Mouse (Mus musculus) G1E (cell line): ENCODE results near the gene Cd81. TPM values are rescaled to one million over a fixed set of nuclear protein-coding genes. Genes with fewer than 3 reads are reported as not detected.
A peak's percentile ranks its signal among the peaks of the same experiment; 100 is the strongest.

Experiments used
- ATAC-seq: 2 replicates; pipeline ENCODE4 v1.8.0; 2016; ENCODE audit warnings: mild to moderate bottlenecking; ENCODE audit not compliant: insufficient number of reproducible peaks, poor library complexity, low FRiP score, severe bottlenecking; ENCODE audit errors: extremely low read depth
- DNase-seq: peaks from one replicate; pipeline ENCODE4 v3.0.0; 2012; ENCODE audit warnings: low spot score
- H3K27me3 ChIP-seq: 2 replicates; pipeline ENCODE4 v1.6.1; 2012; ENCODE audit warnings: mild to moderate bottlenecking, low read length, inconsistent platforms; ENCODE audit not compliant: insufficient read depth
- H3K36me3 ChIP-seq: replicated peaks from 2 replicates; pipeline ENCODE3; 2012; ENCODE audit warnings: mild to moderate bottlenecking, inconsistent platforms
- H3K4me1 ChIP-seq: 2 replicates; pipeline ENCODE4 v1.6.1; 2012; ENCODE audit warnings: low read depth, low read length, inconsistent platforms, mixed read lengths; ENCODE audit not compliant: insufficient read depth
- H3K4me3 ChIP-seq: 2 replicates; pipeline ENCODE4 v1.5.1; 2012; ENCODE audit warnings: low read depth, mild to moderate bottlenecking, inconsistent platforms, low read length, moderate library complexity, mixed read lengths
- H3K9me3 ChIP-seq: replicated peaks from 2 replicates; pipeline ENCODE4 v1.6.1; 2012; ENCODE audit warnings: inconsistent platforms
- CTCF ChIP-seq: IDR thresholded peaks from 2 replicates; pipeline ENCODE4 v1.5.1; 2012; ENCODE audit warnings: low read depth, low read length, inconsistent platforms, mixed read lengths
- GATA1 ChIP-seq: IDR thresholded peaks from 2 replicates; pipeline ENCODE4 v1.6.1; 2012; ENCODE audit warnings: borderline replicate concordance, low read length, inconsistent platforms, mixed read lengths
- GATA2 ChIP-seq: IDR thresholded peaks from 2 replicates; pipeline ENCODE4 v1.6.1; 2012; ENCODE audit warnings: low read depth, low read length, inconsistent platforms, borderline replicate concordance
- POLR2AphosphoS5 ChIP-seq: IDR thresholded peaks from 2 replicates; pipeline ENCODE4 v1.6.1; 2012; ENCODE audit warnings: low read depth, low read length, inconsistent platforms; ENCODE audit not compliant: insufficient replicate concordance
- TAL1 ChIP-seq: conservative IDR thresholded peaks from 2 replicates; pipeline ENCODE4 v1.6.1; 2012; ENCODE audit warnings: low read depth, low read length, inconsistent platforms, mixed read lengths
- polyA plus RNA-seq: library from polyadenylated mRNA; stranded (reverse); fragments of >175 nt; gene quantifications from 2 replicates; pipeline ENCODE4 v1.2.3, GENCODE M21; 2012
- total RNA-seq, 2 experiments: library from RNA; stranded (forward) in 1 of 2; stranded (reverse) in 1 of 2; fragments of 200-1000 nt in 1 of 2; fragments of >200 nt in 1 of 2; fragmentation: Nextera tagmentation in 1 of 2; gene quantifications; 2 replicates each; pipeline ENCODE4 v1.2.3; 2014 to 2017

Gene Cd81
- total and polyA plus RNA-seq, 3 experiments = 187 to 192 (median 191) TPM

- peaks cover 6% of the 10 kb centered on the region; the same call in 1 of the 2 replicates for H3K27me3 ChIP-seq
- H3K9me3 ChIP-seq = peaks cover 2% of the 10 kb centered on the region; the same call in 1 of the 2 replicates
- H3K36me3 ChIP-seq = peaks cover 35% of the 10 kb centered on the region
- TF ChIP-seq TAL1 (no peak), CTCF (no peak), GATA1 (no peak), GATA2 (no peak), POLR2AphosphoS5 (no peak)
- DNase-seq = peak; percentile 56
- H3K4me3 ChIP-seq = peak overlapping the region; percentile 79
- ATAC-seq = no peak
- peaks cover 65% of the 10 kb centered on the region for H3K4me1 ChIP-seq
Measured at GRCm38 (mm10) chr7:143053008-143053899, 715 bp downstream of the Cd81 start.

DNA sequence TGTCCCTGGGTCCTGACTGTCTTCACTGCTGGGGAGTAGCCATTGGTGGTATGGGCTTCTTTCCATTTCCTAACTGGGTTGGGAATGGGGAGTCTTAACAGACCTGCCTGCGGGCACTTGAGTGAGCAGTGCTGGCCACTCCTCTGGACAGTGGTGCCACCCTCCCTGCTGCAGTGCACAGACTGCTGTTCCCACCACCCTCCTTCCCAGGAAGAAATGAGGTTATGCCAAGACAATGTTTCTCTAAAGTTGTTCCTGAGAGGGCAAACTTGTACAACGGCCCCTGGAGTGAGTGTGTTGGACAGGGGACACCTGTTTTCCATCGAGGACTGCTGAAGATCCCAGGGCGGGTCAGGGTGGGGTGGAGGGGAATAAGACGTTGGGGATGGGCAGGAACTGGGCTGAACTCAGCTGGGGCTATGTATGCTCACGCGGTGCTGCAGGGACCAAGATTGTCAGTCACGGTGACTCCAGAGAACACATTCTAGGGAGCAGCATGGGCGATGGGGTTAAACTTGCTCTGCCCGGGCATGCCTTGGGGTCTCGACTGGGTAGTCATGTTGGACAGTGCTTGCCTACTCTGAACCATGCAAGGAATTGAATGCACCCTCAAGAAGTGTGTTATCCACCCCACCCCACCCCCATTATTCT, 1.5 kb downstream of the Cd81 start:
- Histone ChIP-seq H3K4me1 (peaks cover 73% of the 10 kb centered on the region), H3K4me3 (peak overlapping the region; percentile 79), H3K9me3 (peaks cover 2% of the 10 kb centered on the region; the same call in 1 of the 2 replicates), H3K36me3 (peaks cover 43% of the 10 kb centered on the region), H3K27me3 (peaks cover 6% of the 10 kb centered on the region; the same call in 1 of the 2 replicates)
- DNase-seq (no peak), ATAC-seq (no peak)
- TF ChIP-seq POLR2AphosphoS5 (no peak), GATA2 (no peak), TAL1 (no peak), CTCF (no peak), GATA1 (no peak)

DNA sequence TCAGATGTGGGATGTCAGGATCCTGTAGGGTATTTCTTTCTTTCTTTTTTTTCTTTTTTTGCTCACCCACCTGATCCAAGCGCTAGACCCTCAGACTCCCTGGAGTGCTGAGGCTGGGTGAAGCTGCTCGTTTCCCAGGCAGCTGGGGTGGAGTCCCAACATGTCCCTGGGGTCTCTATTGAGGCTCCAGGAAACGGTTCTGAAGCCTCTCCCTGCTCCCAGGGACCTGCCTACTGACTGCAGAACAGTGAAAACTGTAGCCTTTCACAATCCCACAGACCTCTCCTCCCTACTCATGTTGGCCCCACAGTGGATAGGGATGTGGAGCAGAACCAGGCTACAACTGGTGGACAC, 2.0 kb downstream of the Cd81 start:
- ATAC-seq (no peak), DNase-seq (no peak)
- Histone ChIP-seq H3K9me3 (peaks cover 2% of the 10 kb centered on the region; the same call in 1 of the 2 replicates), H3K4me1 (peaks cover 78% of the 10 kb centered on the region), H3K36me3 (peaks cover 48% of the 10 kb centered on the region), H3K27me3 (peaks cover 6% of the 10 kb centered on the region; the same call in 1 of the 2 replicates), H3K4me3 (peak overlapping the region; percentile 79)
- TF ChIP-seq GATA1 (no peak), GATA2 (no peak), CTCF (no peak), TAL1 (no peak), POLR2AphosphoS5 (no peak)

- Histone ChIP-seq H3K4me1 (peaks cover 82% of the 10 kb centered on the region), H3K36me3 (peaks cover 50% of the 10 kb centered on the region), H3K27me3 (peaks cover 6% of the 10 kb centered on the region; the same call in 1 of the 2 replicates), H3K4me3 (peak overlapping the region; percentile 79; the same call in 1 of the 2 replicates), H3K9me3 (peaks cover 2% of the 10 kb centered on the region; the same call in 1 of the 2 replicates)
- TF ChIP-seq TAL1 (no peak), GATA2 (no peak), GATA1 (no peak), POLR2AphosphoS5 (no peak), CTCF (no peak)
- no peak for DNase-seq
- no peak for ATAC-seq
Measured at GRCm38 (mm10) chr7:143055001-143055400, 2.5 kb downstream of the Cd81 start.

GRCm38 (mm10) chr7:143055499-143056186, 3.1 kb downstream of the Cd81 start:
- ATAC-seq (no peak), DNase-seq (no peak)
- peaks cover 87% of the 10 kb centered on the region for H3K4me1 ChIP-seq
- H3K27me3 ChIP-seq = peaks cover 6% of the 10 kb centered on the region; the same call in 1 of the 2 replicates
- H3K4me3 ChIP-seq = peak overlapping the region; percentile 50; the same call in 1 of the 2 replicates
- TF ChIP-seq GATA2 (no peak), POLR2AphosphoS5 (no peak), CTCF (no peak), GATA1 (no peak), TAL1 (no peak)
- peaks cover 57% of the 10 kb centered on the region for H3K36me3 ChIP-seq
- H3K9me3 ChIP-seq = peaks cover 2% of the 10 kb centered on the region; the same call in 1 of the 2 replicates

DNA sequence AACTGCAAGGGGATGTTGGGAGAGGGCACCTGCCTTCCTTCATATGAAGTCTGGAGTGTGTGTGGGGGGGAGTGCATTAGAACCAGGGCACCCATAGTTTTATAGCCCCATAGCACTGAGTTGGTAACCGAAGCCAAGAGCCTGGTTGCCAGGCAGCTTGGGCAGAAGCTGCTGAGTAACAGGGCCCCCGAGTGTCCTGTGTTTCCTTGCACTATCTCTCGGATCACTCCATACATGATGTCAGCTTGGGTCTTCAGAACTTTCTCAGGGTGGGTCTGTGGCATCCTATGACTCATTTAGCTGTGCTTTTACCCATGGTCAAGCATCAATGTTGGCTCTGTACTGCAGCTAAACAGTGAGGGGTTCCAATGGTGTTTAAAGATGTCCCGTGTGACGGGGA, 4.5 kb downstream of the Cd81 start:
- Histone ChIP-seq H3K4me1 (peaks cover 97% of the 10 kb centered on the region), H3K4me3 (peak overlapping the region; percentile 41; the same call in 1 of the 2 replicates), H3K27me3 (peaks cover 11% of the 10 kb centered on the region), H3K9me3 (peaks cover 2% of the 10 kb centered on the region; the same call in 1 of the 2 replicates), H3K36me3 (peaks cover 71% of the 10 kb centered on the region)
- DNase-seq (no peak), ATAC-seq (no peak)
- TF ChIP-seq GATA1 (no peak), GATA2 (no peak), POLR2AphosphoS5 (no peak), CTCF (no peak), TAL1 (no peak)
